In the genomic region with DNA sequence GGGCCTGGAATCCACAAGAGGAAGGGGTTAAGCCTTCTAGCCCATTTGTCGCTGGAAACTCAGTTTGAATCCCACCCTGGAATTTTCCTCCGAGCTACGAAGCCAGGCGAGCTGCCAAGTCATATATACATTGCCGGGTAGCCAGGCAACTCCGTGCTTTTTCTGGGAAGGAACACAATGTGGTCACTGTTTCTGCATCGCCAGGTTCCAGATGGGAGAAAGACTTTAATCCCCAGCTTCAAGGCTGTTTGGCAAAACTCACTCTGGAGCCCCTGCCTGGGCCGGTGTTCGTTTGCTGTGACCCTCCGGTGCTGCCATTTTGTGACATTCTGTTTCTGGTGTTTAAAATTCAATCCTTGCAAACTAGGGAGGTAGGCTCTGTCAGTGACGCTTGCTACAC, we compare ENCODE assay signal across 11 mouse cellular contexts. TPM values are rescaled to one million over a fixed set of nuclear protein-coding genes. Genes with fewer than 3 reads are reported as not detected.
DNase-seq lines count a peak whose midpoint lies in the region; ATAC-seq lines count a peak whose summit lies in the region.
"Had no signal": no experiment of that assay in that cellular context is flagged by ENCODE, and none has a peak within 500 bp of the region (broad histone marks: within the 10 kb centered on the region; RNA-seq: fewer than 3 reads in every experiment).

No protein-coding gene starts in this region.

- H3K4me3 ChIP-seq in embryonic facial prominence, embryonic 13.5 days = no peak overlapping the region
- H3K4me3 ChIP-seq in midbrain, embryonic 15.5 days = no peak overlapping the region
- H3K4me3 ChIP-seq: liver, embryonic 13.5 days had no signal

- no peaks in the 10 kb centered on the region for H3K27me3 ChIP-seq in embryonic facial prominence, embryonic 13.5 days
- no peaks in the 10 kb centered on the region for H3K27me3 ChIP-seq in midbrain, embryonic 15.5 days (replicated peaks)
- H3K27me3 ChIP-seq: liver, embryonic 13.5 days; Patski had no signal

- peak overlapping the region; percentile 22 for H3K4me2 ChIP-seq in embryonic facial prominence, embryonic 13.5 days
- no peak overlapping the region for H3K4me2 ChIP-seq in midbrain, embryonic 15.5 days
- H3K4me2 ChIP-seq: liver, embryonic 13.5 days had no signal

- H3K27ac ChIP-seq in embryonic facial prominence, embryonic 13.5 days = peak overlapping the region; percentile 94
- peak overlapping the region; percentile 49 for H3K27ac ChIP-seq in midbrain, embryonic 15.5 days
- H3K27ac ChIP-seq: liver, embryonic 13.5 days had no signal

- no peak overlapping the region for H3K9ac ChIP-seq in embryonic facial prominence, embryonic 13.5 days
- no peak overlapping the region for H3K9ac ChIP-seq in midbrain, embryonic 15.5 days
- H3K9ac ChIP-seq: liver, embryonic 13.5 days had no signal

- 10% methylated on average over 11 of the region's 11 CpGs for WGBS in embryonic facial prominence, embryonic 13.5 days
- WGBS in midbrain, embryonic 15.5 days = 31% methylated on average over 11 of the region's 11 CpGs

- no peaks in the 10 kb centered on the region for H3K9me3 ChIP-seq in embryonic facial prominence, embryonic 13.5 days
- no peaks in the 10 kb centered on the region for H3K9me3 ChIP-seq in midbrain, embryonic 15.5 days
- H3K9me3 ChIP-seq: liver, embryonic 13.5 days had no signal

- H3K36me3 ChIP-seq in embryonic facial prominence, embryonic 13.5 days = no peaks in the 10 kb centered on the region
- no peaks in the 10 kb centered on the region for H3K36me3 ChIP-seq in midbrain, embryonic 15.5 days (replicated peaks)
- H3K36me3 ChIP-seq: liver, embryonic 13.5 days had no signal

- peak; percentile 46 to 60 for DNase-seq in kidney, postnatal 4 days
- DNase-seq in kidney, postnatal 25 days = no peak
- DNase-seq in forelimb bud, embryonic 11.5 days (ENCODE audit: low read depth, low spot score) = peak; percentile 84
- DNase-seq in testis, postnatal 10 days (ENCODE audit: low spot score) = no peak
- no peak for DNase-seq in layer of hippocampus, adult 9-11 months
- DNase-seq: liver, embryonic 13.5 days had no signal

- peaks cover 52% of the 10 kb centered on the region for H3K4me1 ChIP-seq in embryonic facial prominence, embryonic 13.5 days
- peaks cover 15% of the 10 kb centered on the region for H3K4me1 ChIP-seq in midbrain, embryonic 15.5 days

- ATAC-seq in embryonic facial prominence, embryonic 13.5 days (ENCODE audit: insufficient number of reproducible peaks, insufficient read depth, low FRiP score, low TSS enrichment, low read depth) = peak; percentile 76
- peak; percentile 13; the same call in 1 of the 2 replicates for ATAC-seq in midbrain, embryonic 15.5 days (replicated peaks)
- no peak for ATAC-seq in activated CD4-positive, CD25-positive, alpha-beta regulatory T cell, adult 4 months
- ATAC-seq: Patski had no signal

RNA-seq across cellular contexts. Expression of gene Usp29, which starts 51.2 kb away (rescaled TPM):
- polyA plus RNA-seq in embryonic facial prominence, embryonic 13.5 days (2015; fragmentation: Nextera tagmentation; extraction: Ambion mirVana) = 9.6 and 11.3 TPM in 2 replicates
- polyA plus RNA-seq in midbrain, embryonic 15.5 days (2015; fragmentation: Nextera tagmentation; extraction: Ambion mirVana) = 36.2 and 42.4 TPM in 2 replicates
- polyA plus RNA-seq in activated CD4-positive, CD25-positive, alpha-beta regulatory T cell, adult 4 months (2017; shearing (Covaris generic)) = not detected
- polyA plus RNA-seq: spleen, adult 2 months had no signal

RNA-seq across cellular contexts. Expression of gene Peg3, which starts 51.3 kb away (rescaled TPM):
- 159 and 180 TPM in 2 replicates for polyA plus RNA-seq in embryonic facial prominence, embryonic 13.5 days (2015; fragmentation: Nextera tagmentation; extraction: Ambion mirVana)
- 95.1 and 98.5 TPM in 2 replicates for polyA plus RNA-seq in midbrain, embryonic 15.5 days (2015; fragmentation: Nextera tagmentation; extraction: Ambion mirVana)
- polyA plus RNA-seq in activated CD4-positive, CD25-positive, alpha-beta regulatory T cell, adult 4 months (2017; shearing (Covaris generic)) = not detected

Comparison
In these comparisons a context has a peak if more than half of its experiments do, and no peak if none do; other contexts are left out.
1. DNase-seq: peak in kidney, postnatal 4 days (2 of 2) and forelimb bud, embryonic 11.5 days (single experiment); none in kidney, postnatal 25 days (0 of 2), testis, postnatal 10 days (single experiment) and layer of hippocampus, adult 9-11 months (single experiment).
2. RNA of gene Usp29, which starts 51.2 kb away (polyA plus RNA-seq): 36.2 to 42.4 TPM in midbrain, embryonic 15.5 days and 9.6 to 11.3 TPM in embryonic facial prominence, embryonic 13.5 days; not detected in activated CD4-positive, CD25-positive, alpha-beta regulatory T cell, adult 4 months; every median in the first group is over 10 times any median in the second.
3. RNA of gene Peg3, which starts 51.3 kb away (polyA plus RNA-seq): 159 to 180 TPM in embryonic facial prominence, embryonic 13.5 days and 95.1 to 98.5 TPM in midbrain, embryonic 15.5 days; not detected in activated CD4-positive, CD25-positive, alpha-beta regulatory T cell, adult 4 months; every median in the first group is over 10 times any median in the second.